ENCODE assay signal across 8 mouse cellular contexts in genomic region chr9:62455210-62455969, GRCm38 (mm10).
DNase-seq lines count a peak whose midpoint lies in the region; ATAC-seq and TF ChIP-seq lines count a peak whose summit lies in the region.

No protein-coding gene starts in this region.

- no peak for ATAC-seq in hindbrain, embryonic 12.5 days (ENCODE audit: low FRiP score)
- no peak for ATAC-seq in hindbrain, embryonic 11.5 days (ENCODE audit: low FRiP score)
- ATAC-seq in hindbrain, postnatal 0 days: no peak

- H3K27ac ChIP-seq in hindbrain, embryonic 12.5 days: peak overlapping the region; percentile 66; the same call in 1 of the 2 replicates
- H3K27ac ChIP-seq in hindbrain, embryonic 11.5 days (ENCODE audit: low read depth, low read length): no peak overlapping the region
- peak overlapping the region; percentile 91 for H3K27ac ChIP-seq in brown adipose tissue, adult 24 weeks (replicated peaks; ENCODE audit: low read depth, low read length)
- H3K27ac ChIP-seq in hindbrain, postnatal 0 days: peak overlapping the region; percentile 56; the same call in 1 of the 2 replicates

- H3K4me3 ChIP-seq in hindbrain, embryonic 12.5 days: no peak overlapping the region
- no peak overlapping the region for H3K4me3 ChIP-seq in hindbrain, embryonic 11.5 days (ENCODE audit: low read depth, low read length)
- no peak overlapping the region for H3K4me3 ChIP-seq in brown adipose tissue, adult 24 weeks (ENCODE audit: insufficient read depth, low read depth, low read length)
- no peak overlapping the region for H3K4me3 ChIP-seq in hindbrain, postnatal 0 days (ENCODE audit: low read length)

- H3K4me2 ChIP-seq in hindbrain, embryonic 12.5 days (replicated peaks): no peak overlapping the region
- no peak overlapping the region for H3K4me2 ChIP-seq in hindbrain, embryonic 11.5 days (replicated peaks; ENCODE audit: low read depth, low read length)
- H3K4me2 ChIP-seq in hindbrain, postnatal 0 days (ENCODE audit: low read depth, low read length): no peak overlapping the region

- peaks cover 12% of the 10 kb centered on the region for H3K4me1 ChIP-seq in hindbrain, embryonic 12.5 days
- H3K4me1 ChIP-seq in hindbrain, embryonic 11.5 days (replicated peaks; ENCODE audit: control insufficient read depth, insufficient read depth, low read length): no peaks in the 10 kb centered on the region
- peaks cover 29% of the 10 kb centered on the region for H3K4me1 ChIP-seq in brown adipose tissue, adult 24 weeks (ENCODE audit: control insufficient read depth, insufficient read depth, insufficient read length, low read length)
- H3K4me1 ChIP-seq in hindbrain, postnatal 0 days (ENCODE audit: insufficient read depth, low read length): peaks cover 4% of the 10 kb centered on the region

- no peaks in the 10 kb centered on the region for H3K27me3 ChIP-seq in hindbrain, embryonic 12.5 days
- no peaks in the 10 kb centered on the region for H3K27me3 ChIP-seq in hindbrain, embryonic 11.5 days (ENCODE audit: control insufficient read depth, insufficient read depth, low read length)
- no peaks in the 10 kb centered on the region for H3K27me3 ChIP-seq in hindbrain, postnatal 0 days (ENCODE audit: insufficient read depth, low read length)

- no peak overlapping the region for H3K9ac ChIP-seq in hindbrain, embryonic 12.5 days
- no peak overlapping the region for H3K9ac ChIP-seq in hindbrain, embryonic 11.5 days (ENCODE audit: low read depth, low read length)
- H3K9ac ChIP-seq in hindbrain, postnatal 0 days (replicated peaks; ENCODE audit: low read length): no peak overlapping the region

- TF ChIP-seq CTCF in hindbrain, postnatal 0 days (IDR thresholded peaks at IDR 0.05; ENCODE audit: low read depth): no peak

- 81% methylated on average over 8 of the region's 8 CpGs for WGBS in hindbrain, embryonic 12.5 days
- 89% methylated on average over 8 of the region's 8 CpGs for WGBS in hindbrain, embryonic 11.5 days
- 65% methylated on average over 8 of the region's 8 CpGs for WGBS in hindbrain, postnatal 0 days

- DNase-seq in hindbrain, embryonic 11.5 days (ENCODE audit: low spot score): no peak
- DNase-seq in hindbrain, postnatal 0 days (ENCODE audit: low spot score): no peak
- peak; percentile 57 for DNase-seq in lung, postnatal 36 days
- no peak for DNase-seq in frontal cortex, adult 2 months (ENCODE audit: extremely low spot score in 1 of 2, low spot score in 1 of 2)
- no peak for DNase-seq in cerebellum, adult 11-12 months
- DNase-seq in ovary, postnatal 10 days (ENCODE audit: low spot score): no peak

- H3K36me3 ChIP-seq in hindbrain, embryonic 12.5 days: peaks cover 17% of the 10 kb centered on the region; the same call in 1 of the 2 replicates
- H3K36me3 ChIP-seq in hindbrain, embryonic 11.5 days (ENCODE audit: control insufficient read depth, insufficient read depth, low read length): no peaks in the 10 kb centered on the region
- H3K36me3 ChIP-seq in hindbrain, postnatal 0 days (ENCODE audit: insufficient read depth, low read length): peaks cover 4% of the 10 kb centered on the region; the same call in 1 of the 2 replicates

- no peaks in the 10 kb centered on the region for H3K9me3 ChIP-seq in hindbrain, embryonic 12.5 days (replicated peaks)
- no peaks in the 10 kb centered on the region for H3K9me3 ChIP-seq in hindbrain, embryonic 11.5 days (ENCODE audit: control insufficient read depth, low read length)
- no peaks in the 10 kb centered on the region for H3K9me3 ChIP-seq in hindbrain, postnatal 0 days (ENCODE audit: low read length)
